Mouse (Mus musculus): ENCODE data around the gene Mettl22. TPM values are rescaled to one million over a fixed set of nuclear protein-coding genes. Genes with fewer than 3 reads are reported as not detected.

Gene Mettl22
- total RNA-seq (2021): 10 to 100 TPM; 30.3 to 34.3 TPM

DNA sequence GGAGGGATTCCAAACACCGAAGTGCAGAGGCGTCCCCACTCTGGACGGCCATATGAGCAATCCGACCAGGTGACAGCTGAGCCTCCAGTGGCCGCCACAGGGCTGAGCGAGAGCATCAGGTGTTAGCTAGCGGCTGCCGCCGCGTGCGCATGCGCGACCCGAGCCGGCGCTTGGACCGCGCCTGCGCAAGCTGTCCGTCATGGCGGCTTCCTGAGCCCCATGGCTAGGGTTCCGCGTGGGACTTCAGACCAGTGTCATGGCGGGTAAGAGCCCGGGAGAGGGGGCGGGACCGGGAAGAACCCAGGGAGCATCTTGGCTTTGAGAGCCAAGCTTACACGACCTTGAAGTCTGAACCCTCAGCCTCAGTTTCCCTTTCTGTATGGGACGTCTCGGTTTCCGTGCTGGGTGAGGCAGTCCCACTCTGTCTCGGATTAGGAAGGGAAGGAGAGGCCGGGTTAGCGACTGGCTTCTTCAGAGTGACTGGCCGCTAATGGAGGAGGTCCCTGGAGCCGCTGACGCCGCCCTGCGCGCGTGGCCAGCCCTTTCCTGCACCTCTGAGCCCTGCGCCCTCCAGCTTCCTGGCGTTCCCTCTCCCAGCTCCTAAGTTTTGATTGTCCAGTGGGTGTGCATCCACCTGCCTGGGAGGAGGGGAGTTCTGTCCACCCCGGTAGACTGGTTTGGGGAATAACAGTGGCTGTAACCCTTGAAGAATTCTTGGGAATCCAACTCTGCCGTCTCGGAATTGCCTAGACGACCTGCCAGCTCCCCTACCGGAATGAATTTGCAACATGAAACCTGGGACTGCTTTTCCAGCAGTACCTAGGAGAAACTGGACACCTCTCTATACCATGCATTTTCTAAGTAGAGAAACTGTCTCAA lies at the start of gene Mettl22:
Gene Mettl22, plus strand, starts transcription at position 186 of the 879 bp plus-strand sequence.
- DNase-seq: peak; percentile 93

GRCm38 (mm10) chr16:8420842-8421241 lies 49.7 kb upstream of the Mettl22 start:
- DNase-seq: no peak

DNA sequence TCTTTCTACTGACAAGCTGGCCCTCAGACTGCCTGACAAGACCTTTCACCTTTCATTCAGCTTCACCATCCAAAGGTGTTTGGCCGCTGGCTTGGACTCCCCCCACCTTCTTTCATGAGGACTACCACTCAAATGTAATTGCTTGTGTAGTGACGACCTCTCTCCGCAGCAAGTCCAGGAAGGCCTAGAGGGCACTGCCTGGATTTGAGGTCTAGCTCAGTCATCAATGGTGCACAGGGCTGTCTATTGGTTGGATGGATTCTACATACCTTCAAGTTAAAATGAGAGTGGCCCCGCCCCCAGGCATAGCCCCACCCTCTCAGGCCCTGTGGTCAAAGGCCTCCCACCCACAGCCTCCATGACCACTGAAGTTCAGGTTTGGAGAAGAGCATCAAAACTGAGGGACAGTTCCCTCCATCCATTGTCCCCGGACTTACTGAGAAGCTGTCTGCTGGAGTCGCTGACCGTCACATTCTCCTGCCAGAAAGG lies 46.9 kb upstream of the Mettl22 start:
- DNase-seq: no peak

GRCm38 (mm10) chr16:8424161-8424970 lies 46.2 kb upstream of the Mettl22 start:
- DNase-seq: no peak

DNA sequence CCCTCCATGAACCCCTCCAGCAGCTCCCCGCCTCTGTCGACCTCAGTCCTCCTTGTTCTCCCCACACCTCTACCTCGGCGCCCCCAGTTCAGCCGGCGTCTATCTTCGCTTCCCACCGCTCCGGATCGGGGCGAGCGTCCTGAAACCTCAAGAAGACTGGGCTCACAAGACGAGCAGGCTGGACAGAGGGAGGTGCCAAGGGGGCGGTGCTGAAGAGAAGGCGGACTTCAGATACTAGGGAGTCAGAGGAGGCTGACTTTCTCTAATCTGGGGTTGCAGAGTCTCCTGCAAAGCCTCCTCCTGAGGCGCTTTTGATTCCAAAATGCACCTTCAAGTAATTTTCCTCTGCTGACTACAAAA lies 45.6 kb upstream of the Mettl22 start, which contains the start of gene Tmem114:
Gene Tmem114, minus strand, starts transcription at position 166 of the 360 bp plus-strand sequence.
- DNase-seq: peak; percentile 31

DNA sequence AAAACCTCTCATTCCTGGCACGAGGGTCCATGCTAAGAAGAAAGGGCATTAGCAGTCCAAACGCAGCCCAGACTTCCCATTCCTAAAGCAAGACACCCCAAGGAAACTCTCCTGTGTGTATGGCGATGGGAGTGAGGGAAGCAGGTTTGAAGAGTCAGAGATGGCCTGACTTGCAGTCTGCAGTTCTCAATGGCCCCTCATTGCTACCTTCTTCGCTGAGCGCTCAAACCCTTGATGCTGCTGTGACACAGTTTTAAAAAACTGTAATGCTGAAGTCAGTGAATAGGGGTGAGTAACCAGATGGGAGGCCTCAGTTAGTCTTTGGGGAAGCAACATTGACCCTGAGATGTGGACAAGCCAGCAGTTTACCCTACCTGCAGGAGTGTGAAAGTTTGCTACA lies 44.9 kb upstream of the Mettl22 start:
- DNase-seq: no peak

DNA sequence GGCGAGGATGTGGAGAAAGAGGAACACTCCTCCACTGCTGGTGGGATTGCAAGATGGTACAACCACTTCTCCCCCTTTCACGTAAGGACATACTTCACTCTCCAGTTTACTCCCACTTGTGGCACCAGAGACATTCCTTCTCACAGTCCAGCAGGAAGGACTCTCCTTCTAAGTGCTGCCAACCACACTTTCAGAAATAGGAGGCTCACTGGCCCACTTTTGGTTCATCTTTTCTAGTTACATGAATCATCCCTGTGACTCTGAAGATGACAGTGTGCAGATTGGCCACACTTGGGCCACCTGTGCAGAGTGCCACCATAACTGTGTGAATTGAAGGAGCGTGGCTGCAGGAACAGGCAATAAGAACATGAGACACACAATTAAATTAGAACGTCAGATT lies 41.1 kb upstream of the Mettl22 start:
- DNase-seq: no peak

- no peak for DNase-seq
These were observed 38.0 kb upstream of the Mettl22 start for GRCm38 (mm10) chr16:8432616-8433015.

GRCm38 (mm10) chr16:8444911-8445310 lies 25.7 kb upstream of the Mettl22 start:
- no peak for DNase-seq

GRCm38 (mm10) chr16:8446256-8446655 lies 24.3 kb upstream of the Mettl22 start:
- DNase-seq: no peak

- no peak for DNase-seq
These were observed 17.3 kb upstream of the Mettl22 start for GRCm38 (mm10) chr16:8453301-8453700.

- DNase-seq: no peak
These were observed 15.4 kb upstream of the Mettl22 start for GRCm38 (mm10) chr16:8455221-8455620.

GRCm38 (mm10) chr16:8458391-8458790 lies 12.2 kb upstream of the Mettl22 start:
- DNase-seq: no peak

DNA sequence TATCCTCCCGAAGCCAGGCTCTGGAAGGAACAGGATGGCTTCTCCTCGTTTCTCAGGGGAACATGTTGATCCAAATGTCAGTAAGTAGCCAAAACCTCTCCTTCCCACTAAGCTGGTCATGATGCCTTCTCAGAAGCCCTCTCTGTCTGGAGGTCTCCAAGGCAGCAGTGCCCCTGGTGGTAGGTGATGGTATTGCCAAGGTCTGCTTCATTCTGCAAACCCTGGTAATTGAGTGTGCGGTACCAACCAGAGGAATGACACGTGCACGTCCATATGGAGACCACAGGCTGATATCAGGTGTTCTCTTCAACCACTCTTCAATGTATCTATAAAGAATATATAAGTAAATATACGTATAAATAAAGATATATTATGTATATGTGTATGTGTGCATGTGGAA lies 11.5 kb upstream of the Mettl22 start:
- peak; percentile 69 for DNase-seq

- no peak for DNase-seq
These were observed 456 bp upstream of the Mettl22 start for GRCm38 (mm10) chr16:8470132-8470531.

DNA sequence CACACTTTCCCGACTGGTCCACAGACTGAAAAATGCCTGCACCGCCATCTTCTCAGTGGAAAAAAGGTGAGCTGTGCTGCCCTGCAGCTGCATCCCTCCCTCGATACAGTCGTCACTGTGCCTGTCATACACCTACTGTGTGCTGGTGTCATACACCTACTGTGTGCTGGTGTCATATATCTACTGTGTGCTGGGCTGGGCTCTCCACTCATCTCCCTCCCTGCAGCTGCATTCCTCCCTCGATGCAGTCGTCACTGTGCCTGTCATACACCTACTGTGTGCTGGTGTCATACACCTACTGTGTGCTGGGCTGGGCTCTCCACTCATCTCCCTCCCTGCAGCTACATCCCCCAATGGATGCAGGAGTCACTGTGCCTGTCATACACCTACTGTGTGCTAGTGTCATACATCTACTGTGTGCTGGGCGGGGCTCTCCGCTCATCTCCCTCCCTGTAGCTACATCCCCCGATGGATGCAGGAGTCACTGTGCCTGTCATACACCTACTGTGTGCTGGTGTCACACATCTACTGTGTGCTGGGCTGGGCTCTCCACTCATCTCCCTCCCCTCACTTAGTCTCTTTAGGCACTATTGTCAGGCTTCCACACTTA lies 16.9 kb downstream of the Mettl22 start:
- no peak for DNase-seq

- DNase-seq: no peak
These were observed 18.8 kb downstream of the Mettl22 start for GRCm38 (mm10) chr16:8489340-8489739.

GRCm38 (mm10) chr16:8491743-8492490 lies 21.3 kb downstream of the Mettl22 start:
- DNase-seq: no peak

- peak; percentile 78 for DNase-seq
These were observed 23.7 kb downstream of the Mettl22 start for GRCm38 (mm10) chr16:8494268-8494667.

- no peak for DNase-seq
These were observed 26.4 kb downstream of the Mettl22 start for GRCm38 (mm10) chr16:8496967-8497366.

GRCm38 (mm10) chr16:8504271-8504670 lies 33.7 kb downstream of the Mettl22 start:
- peak; percentile 31 for DNase-seq

DNA sequence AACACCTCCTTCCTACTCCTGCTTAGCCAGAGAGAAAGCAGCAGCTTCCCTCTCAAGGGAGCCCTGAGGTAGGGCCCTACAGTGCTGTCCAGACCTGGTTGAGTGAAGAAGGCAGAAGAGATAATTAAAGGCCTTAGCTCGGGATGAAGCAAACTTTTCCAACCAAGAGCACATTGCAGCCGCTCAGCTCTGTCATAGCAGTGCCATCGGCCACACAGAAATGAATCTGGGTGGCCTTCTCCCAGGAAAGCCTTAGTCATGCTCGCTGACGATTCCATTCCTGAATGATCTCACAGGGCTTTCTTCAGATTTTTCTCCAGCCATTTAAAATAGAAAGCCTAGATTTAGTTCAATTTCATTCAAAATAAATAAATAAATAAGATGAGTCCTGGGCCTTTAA lies 39.3 kb downstream of the Mettl22 start:
- no peak for DNase-seq
